Mouse (Mus musculus): Measurements from ENCODE around the gene Cst3. TPM values are rescaled to one million over a fixed set of nuclear protein-coding genes. Genes with fewer than 3 reads are reported as not detected.

The Cst3 gene
- polyA plus RNA-seq, 1 experiment from 2014 or later: 514 TPM

DNA sequence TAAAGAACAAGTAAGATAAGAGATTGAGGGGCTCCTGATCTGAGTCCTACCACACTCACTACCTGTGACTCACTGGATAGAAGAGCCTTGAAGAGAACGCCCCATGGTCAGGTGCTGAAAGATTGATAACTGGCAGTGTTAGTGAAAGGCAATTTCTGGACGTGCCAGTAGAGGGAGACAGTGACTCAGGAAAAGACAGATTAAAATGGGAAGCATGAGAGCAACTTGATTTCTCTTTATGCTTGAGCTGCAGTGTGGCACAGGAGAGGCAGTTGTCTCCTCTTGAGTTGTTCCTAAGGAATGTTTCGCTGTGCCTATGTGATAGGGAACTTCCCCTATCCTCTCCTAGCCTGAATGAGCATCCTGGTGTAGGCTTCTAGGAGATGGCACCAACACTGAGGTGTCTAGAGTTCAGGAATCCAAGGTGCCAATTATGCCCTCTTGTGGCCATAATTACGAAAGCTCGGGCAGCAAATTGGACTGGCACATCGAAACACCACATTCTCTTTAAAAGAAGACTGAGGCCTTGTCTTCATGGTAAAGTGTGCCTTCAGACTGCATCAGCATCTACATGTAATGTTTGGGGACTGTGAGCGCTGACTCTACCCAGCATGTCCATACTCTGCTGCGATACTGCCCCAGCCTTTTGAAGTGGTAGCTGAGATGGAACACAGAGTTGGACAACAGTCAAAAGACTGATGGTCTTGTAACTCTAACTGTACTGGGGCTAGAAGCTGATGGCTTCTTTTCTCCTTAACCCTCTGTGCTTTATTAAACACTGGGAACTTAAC lies 24.2 kb downstream of the Cst3 start:
- H3K4me2 ChIP-seq: no peak overlapping the region
- ATAC-seq (ENCODE audit: borderline replicate concordance, extremely low read depth, low FRiP score, low TSS enrichment): peak; percentile 52; the same call in 1 of the 2 replicates
- H3K4me1 ChIP-seq: peaks cover under 1% of the 10 kb centered on the region; the same call in 1 of the 2 replicates
- H3K4me3 ChIP-seq: no peak overlapping the region
- H3K36me3 ChIP-seq: no peaks in the 10 kb centered on the region
- no peak overlapping the region for H3K9ac ChIP-seq
- H3K9me3 ChIP-seq: no peaks in the 10 kb centered on the region
- WGBS: 41% methylated on average over 8 of the region's 8 CpGs
- H3K27ac ChIP-seq: no peak overlapping the region
- H3K27me3 ChIP-seq: no peaks in the 10 kb centered on the region

DNA sequence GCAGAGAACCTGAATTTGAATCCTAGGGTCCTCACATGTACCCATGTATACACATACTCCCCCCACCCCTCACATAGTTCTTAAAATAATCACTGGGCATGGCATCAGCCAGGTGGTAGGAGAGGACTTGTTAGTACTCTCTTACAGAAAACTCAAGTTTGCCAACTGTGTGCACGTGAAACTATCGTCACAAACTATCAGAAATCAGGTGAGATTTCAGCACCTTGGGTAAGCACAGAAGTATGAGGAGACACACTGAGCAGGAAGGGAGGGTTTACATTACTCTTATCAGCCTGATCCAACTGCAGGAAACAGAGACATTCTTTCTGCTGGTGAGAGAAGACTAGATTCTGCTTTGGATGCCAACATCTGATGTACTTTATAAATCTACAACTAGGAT lies 36.3 kb downstream of the Cst3 start:
- H3K27me3 ChIP-seq: no peaks in the 10 kb centered on the region
- H3K4me1 ChIP-seq: no peaks in the 10 kb centered on the region
- H3K4me2 ChIP-seq: no peak overlapping the region
- no peak overlapping the region for H3K4me3 ChIP-seq
- 49% methylated on average over 2 of the region's 2 CpGs for WGBS
- H3K9me3 ChIP-seq: no peaks in the 10 kb centered on the region
- no peaks in the 10 kb centered on the region for H3K36me3 ChIP-seq
- H3K27ac ChIP-seq: no peak overlapping the region
- H3K9ac ChIP-seq: no peak overlapping the region
- no peak for ATAC-seq (ENCODE audit: borderline replicate concordance, extremely low read depth, low FRiP score, low TSS enrichment)

DNA sequence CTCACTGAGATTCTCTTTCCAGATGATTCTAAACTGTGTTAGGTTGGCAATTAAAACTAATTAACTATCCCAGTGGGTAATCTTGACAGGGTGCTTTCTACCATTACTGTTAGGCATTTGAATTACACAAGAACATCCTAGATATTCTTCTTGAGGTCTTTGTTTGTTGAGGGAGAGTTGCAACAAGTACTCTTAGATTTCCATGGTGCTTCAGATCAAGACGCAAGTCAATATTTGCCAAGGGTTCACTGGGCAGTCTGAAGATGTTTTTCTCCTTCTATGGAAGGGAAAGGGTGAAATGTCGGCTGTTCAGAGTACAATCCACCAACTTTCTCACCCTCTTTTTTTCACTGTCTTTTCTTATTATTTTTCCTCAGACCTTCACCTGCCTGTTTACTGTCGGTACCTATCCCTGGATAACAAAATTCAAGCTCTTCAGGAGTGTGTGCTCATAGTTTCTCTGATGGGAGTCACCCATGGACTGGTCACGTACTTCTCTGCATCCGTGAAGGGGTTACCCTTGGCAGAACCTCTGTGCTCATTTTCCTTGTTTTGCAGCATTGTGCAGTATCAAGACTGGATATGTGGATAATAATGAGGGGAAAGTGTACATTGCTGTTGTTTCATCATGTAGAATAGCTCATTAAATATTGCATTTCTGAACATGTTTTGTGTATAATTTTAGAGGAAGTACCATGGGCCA lies 37.3 kb downstream of the Cst3 start:
- Histone ChIP-seq H3K36me3 (no peaks in the 10 kb centered on the region), H3K4me1 (no peaks in the 10 kb centered on the region), H3K4me3 (no peak overlapping the region), H3K9ac (no peak overlapping the region), H3K4me2 (no peak overlapping the region), H3K9me3 (no peaks in the 10 kb centered on the region), H3K27ac (no peak overlapping the region), H3K27me3 (no peaks in the 10 kb centered on the region)
- WGBS: 62% methylated on average over 5 of the region's 5 CpGs
- no peak for ATAC-seq (ENCODE audit: borderline replicate concordance, extremely low read depth, low FRiP score, low TSS enrichment)

DNA sequence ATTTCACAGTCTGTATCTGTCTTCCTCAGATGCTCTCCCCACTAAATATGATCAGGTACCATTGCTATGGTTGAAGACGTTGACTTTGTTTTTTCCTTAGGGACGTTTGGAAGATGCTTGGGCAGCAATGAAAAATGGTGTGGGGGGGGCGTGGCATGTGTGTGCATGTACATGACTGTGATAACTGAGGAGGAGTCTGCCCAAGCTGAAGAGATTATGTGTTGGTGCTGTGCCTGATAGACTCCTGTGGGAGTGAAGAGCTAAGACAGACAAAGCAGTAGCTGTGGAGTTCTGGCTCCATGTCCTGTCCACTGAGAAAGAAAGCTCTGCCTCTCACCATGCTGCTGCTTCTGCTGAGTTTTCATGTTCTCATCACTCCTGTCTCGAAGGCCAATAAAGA lies 40.6 kb downstream of the Cst3 start, which contains the start of gene Cst9:
Gene Cst9, plus strand, starts transcription at position 236 of the 400 bp plus-strand sequence.
- no peak within 1 kb of the TSS for H3K9ac ChIP-seq
- no peak within 1 kb of the TSS for H3K4me3 ChIP-seq
- H3K27ac ChIP-seq: no peak within 1 kb of the TSS
- no peaks in the 10 kb centered on the region for H3K36me3 ChIP-seq
- no peaks in the 10 kb centered on the region for H3K27me3 ChIP-seq
- no peaks in the 10 kb centered on the region for H3K9me3 ChIP-seq
- no peaks in the 10 kb centered on the region for H3K4me1 ChIP-seq
- WGBS: 50% methylated on average over 4 of the region's 4 CpGs
- no peak for ATAC-seq (ENCODE audit: borderline replicate concordance, extremely low read depth, low FRiP score, low TSS enrichment)
- no peak within 1 kb of the TSS for H3K4me2 ChIP-seq

DNA sequence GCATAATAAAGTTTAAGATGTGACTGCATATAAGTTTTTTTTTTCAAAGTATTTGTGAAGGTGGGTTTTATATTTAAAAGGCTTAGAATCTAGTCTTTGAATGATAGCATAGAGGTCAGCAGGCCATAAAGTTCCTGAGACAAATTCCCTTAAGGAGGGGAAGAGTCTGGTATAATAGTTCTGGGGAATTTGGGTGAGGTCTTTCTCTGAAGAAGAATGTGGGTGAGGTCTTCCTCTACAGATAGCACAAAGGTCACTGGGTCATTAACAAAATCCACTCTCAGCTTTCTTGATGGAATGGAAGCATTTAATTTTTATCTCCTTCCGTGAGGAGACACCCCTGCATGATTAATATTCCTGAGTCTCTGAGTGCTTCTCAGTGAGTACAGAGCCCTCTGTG lies 49.5 kb downstream of the Cst3 start:
- 31% methylated on average over 1 of the region's 1 CpGs for WGBS

More for the DNA sequence above, 49.5 kb downstream of the Cst3 start:
- Histone ChIP-seq H3K27ac (no peak overlapping the region), H3K4me3 (no peak overlapping the region), H3K4me2 (no peak overlapping the region), H3K9ac (no peak overlapping the region), H3K4me1 (no peaks in the 10 kb centered on the region), H3K27me3 (no peaks in the 10 kb centered on the region), H3K9me3 (no peaks in the 10 kb centered on the region), H3K36me3 (no peaks in the 10 kb centered on the region)
- no peak for ATAC-seq (ENCODE audit: borderline replicate concordance, extremely low read depth, low FRiP score, low TSS enrichment)

Other genes starting within 250 kb of the Cst3 start
- gene Nxt1, start 203.1 kb downstream of the Cst3 start, polyA plus RNA-seq (2015; fragmentation: Nextera tagmentation; extraction: Ambion mirVana): 92.3 and 93.1 TPM in 2 replicates
- gene Gzf1, start 194.7 kb downstream of the Cst3 start, polyA plus RNA-seq (2015; fragmentation: Nextera tagmentation; extraction: Ambion mirVana): 19.1 and 19.7 TPM in 2 replicates
- gene Napb, start 143.2 kb downstream of the Cst3 start, polyA plus RNA-seq (2015; fragmentation: Nextera tagmentation; extraction: Ambion mirVana): 1.9 and 2.5 TPM in 2 replicates
- gene Cstl1, start 125.3 kb downstream of the Cst3 start, polyA plus RNA-seq (2015; fragmentation: Nextera tagmentation; extraction: Ambion mirVana): not detected in 2 replicates
- not detected in 2 replicates for gene Cst11, start 104.2 kb downstream of the Cst3 start, polyA plus RNA-seq (2015; fragmentation: Nextera tagmentation; extraction: Ambion mirVana)
- gene 8030411F24Rik, start 93.7 kb downstream of the Cst3 start, polyA plus RNA-seq (2015; fragmentation: Nextera tagmentation; extraction: Ambion mirVana): not detected in 2 replicates
- gene Cst12, start 86.3 kb downstream of the Cst3 start, polyA plus RNA-seq (2015; fragmentation: Nextera tagmentation; extraction: Ambion mirVana): not detected in 2 replicates
- gene Cst8, start 76.9 kb downstream of the Cst3 start, polyA plus RNA-seq (2015; fragmentation: Nextera tagmentation; extraction: Ambion mirVana): not detected in 2 replicates
- gene Cst13, start 55.6 kb downstream of the Cst3 start, polyA plus RNA-seq (2015; fragmentation: Nextera tagmentation; extraction: Ambion mirVana): not detected in 2 replicates
- 0.37 and 0.42 TPM in 2 replicates for gene Cst9, start 40.5 kb downstream of the Cst3 start, polyA plus RNA-seq (2015; fragmentation: Nextera tagmentation; extraction: Ambion mirVana)
- not detected in 2 replicates for gene 9230104L09Rik, start 10.7 kb downstream of the Cst3 start, polyA plus RNA-seq (2015; fragmentation: Nextera tagmentation; extraction: Ambion mirVana)
- gene Gm1330, start 127.6 kb upstream of the Cst3 start, polyA plus RNA-seq (2015; fragmentation: Nextera tagmentation; extraction: Ambion mirVana): not detected in 2 replicates
- gene Gm10750, start 141.5 kb upstream of the Cst3 start, polyA plus RNA-seq (2015; fragmentation: Nextera tagmentation; extraction: Ambion mirVana): not detected in 2 replicates

Measured in lung, embryonic 15.5 days (tissue).